Mouse (Mus musculus): Measurements from ENCODE around the gene Zfp969. TPM values are rescaled to one million over a fixed set of nuclear protein-coding genes. Genes with fewer than 3 reads are reported as not detected.
"Not testable (repeated sequence)": the region's sequence is repeated elsewhere in the genome, so short reads cannot be mapped to it uniquely, and the experiment has no call there.

Gene Zfp969
- total RNA-seq (2021), result not detected in 2 replicates
- long read RNA-seq, experiment 1, result 0 reads
- long read RNA-seq, experiment 2, result 0 reads

- not testable (repeated sequence) for DNase-seq
Measured at GRCm38 (mm10) chr2:175703546-175703945, at the start of gene Zfp969. TSS of gene Zfp969 (minus strand) at chr2:175703646.

GRCm38 (mm10) chr2:175741237-175741636 is 37.8 kb upstream of the Zfp969 start, which contains the start of gene Gm2007:
TSS of gene Gm2007 (plus strand) at chr2:175741537.
- DNase-seq, result not testable (repeated sequence)

- not testable (repeated sequence) for DNase-seq
Measured at GRCm38 (mm10) chr2:175643678-175644077, 59.8 kb downstream of the Zfp969 start, which contains the start of gene Gm11007. TSS of gene Gm11007 (plus strand) at chr2:175643978.

Other genes starting within 250 kb of the Zfp969 start
- gene Zfp965, start 233.7 kb downstream of the Zfp969 start, total RNA-seq (2021), result 2.4 and 4.3 TPM in 2 replicates
- 6.0 TPM in 1 of 2 replicates, not detected in the other for gene Gm11007, start 59.7 kb downstream of the Zfp969 start, total RNA-seq (2021)
- gene Gm2007, start 37.9 kb upstream of the Zfp969 start, total RNA-seq (2021), result 6.0 TPM in 1 of 2 replicates, not detected in the other
- gene Gm14288, start 97.4 kb upstream of the Zfp969 start, total RNA-seq (2021), result 5.9 and 10.2 TPM in 2 replicates
- gene Gm6710, start 165.6 kb upstream of the Zfp969 start, total RNA-seq (2021), result 21.3 and 23.5 TPM in 2 replicates
- 8.3 and 9.2 TPM in 2 replicates for gene Zfp966, start 227.5 kb upstream of the Zfp969 start, total RNA-seq (2021)

Measured in adrenal gland, postnatal 14 days (tissue).